Mouse (Mus musculus) layer of hippocampus, postnatal 10 days (tissue): ENCODE data around the gene Gfra1. TPM values are rescaled to one million over a fixed set of nuclear protein-coding genes. Genes with fewer than 3 reads are reported as not detected.

Source experiments
- DNase-seq, 2 experiments: peaks; one replicate each; pipeline ENCODE4 v3.0.0; 2021; ENCODE audit warnings: low spot score in 2 of 2
- total RNA-seq, 2 experiments: library from RNA; stranded (reverse); gene quantifications; 2 replicates each; pipeline ENCODE4 v1.2.3; 2021

Gene Gfra1
- total RNA-seq, 2 experiments from 2014 or later, result 50.9 to 52.8 TPM

DNA sequence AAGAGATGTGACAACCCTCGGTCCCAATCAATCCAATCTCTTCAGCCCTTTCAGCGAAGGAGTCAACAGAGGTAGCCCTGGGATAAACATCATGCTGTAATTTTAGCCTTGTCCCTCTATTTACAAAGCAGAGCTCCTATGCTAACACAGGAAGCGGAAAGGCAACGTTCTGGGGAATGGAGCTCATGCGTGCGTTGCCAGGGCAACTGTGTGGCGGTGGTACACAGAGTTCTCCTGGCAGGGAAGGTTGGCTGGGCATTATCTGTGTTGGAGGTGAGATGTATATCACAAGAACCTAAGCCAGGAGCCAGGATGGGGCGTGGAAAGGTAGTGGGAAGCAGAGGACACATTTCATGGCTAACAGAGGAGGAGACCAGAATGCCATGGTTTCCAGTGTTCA lies 194.8 kb downstream of the Gfra1 start:
- peak in 1 of 2 experiments; percentile 22 for DNase-seq

GRCm38 (mm10) chr19:58259250-58259649 lies 196.5 kb downstream of the Gfra1 start:
- DNase-seq, result no peak

GRCm38 (mm10) chr19:58256485-58256884 lies 199.2 kb downstream of the Gfra1 start:
- DNase-seq, result no peak

DNA sequence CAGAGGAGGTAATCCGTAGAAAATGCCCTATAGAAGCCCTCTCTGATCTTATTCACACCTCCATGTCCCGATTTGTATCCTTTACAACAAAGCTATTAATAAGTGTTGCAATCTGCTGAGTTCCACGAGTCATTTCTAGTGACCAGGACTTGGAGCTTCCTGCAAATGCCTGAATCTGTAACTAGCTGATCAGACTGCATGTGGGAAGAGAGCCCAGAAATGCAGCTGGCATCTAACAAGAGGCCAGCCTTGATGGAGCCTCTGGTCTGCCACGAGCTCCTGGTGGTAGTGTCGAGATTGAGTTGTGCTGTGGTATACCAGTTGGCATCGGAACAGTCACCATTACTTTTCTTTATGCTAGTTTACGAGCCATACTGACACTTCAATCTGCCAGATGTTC lies 200.3 kb downstream of the Gfra1 start:
- DNase-seq, result peak in 1 of 2 experiments; percentile 29

DNA sequence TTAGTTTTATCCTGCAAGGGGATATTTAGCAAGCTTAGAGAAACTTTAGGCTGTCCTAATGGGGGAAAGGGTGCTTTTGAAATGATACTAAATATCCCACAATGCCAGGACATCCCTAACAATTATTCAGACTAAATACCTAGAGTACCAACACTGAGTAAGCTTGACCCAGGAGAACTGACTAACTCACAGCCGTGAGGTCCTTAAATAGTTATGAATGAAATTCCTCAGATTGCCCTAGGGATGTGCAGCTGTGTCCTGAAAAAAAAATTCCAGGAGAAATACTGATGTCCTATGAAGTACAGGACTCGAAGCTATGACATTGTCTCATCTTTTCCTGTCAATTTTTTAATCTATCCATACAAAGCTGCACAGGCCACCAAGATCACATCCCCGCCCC lies 201.5 kb downstream of the Gfra1 start:
- DNase-seq, result no peak

DNA sequence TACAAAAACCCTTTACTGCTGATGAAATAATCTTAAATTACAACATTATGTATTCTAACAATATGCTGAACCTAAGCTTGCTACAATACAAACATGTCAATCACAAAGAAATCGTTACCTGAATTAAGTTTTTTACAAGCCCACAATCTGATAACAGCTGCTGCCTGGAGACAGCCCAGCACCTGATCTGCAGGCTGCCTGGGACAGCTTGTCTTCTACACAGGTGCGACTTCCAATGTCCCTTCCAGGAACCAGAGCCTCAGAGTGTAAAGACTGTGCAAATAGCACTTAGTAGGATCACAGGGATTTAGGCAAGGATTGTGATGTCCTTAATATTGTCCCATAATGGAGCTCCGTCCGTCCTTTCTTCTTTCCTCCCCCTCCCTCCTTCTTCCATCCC lies 204.0 kb downstream of the Gfra1 start:
- no peak for DNase-seq

DNA sequence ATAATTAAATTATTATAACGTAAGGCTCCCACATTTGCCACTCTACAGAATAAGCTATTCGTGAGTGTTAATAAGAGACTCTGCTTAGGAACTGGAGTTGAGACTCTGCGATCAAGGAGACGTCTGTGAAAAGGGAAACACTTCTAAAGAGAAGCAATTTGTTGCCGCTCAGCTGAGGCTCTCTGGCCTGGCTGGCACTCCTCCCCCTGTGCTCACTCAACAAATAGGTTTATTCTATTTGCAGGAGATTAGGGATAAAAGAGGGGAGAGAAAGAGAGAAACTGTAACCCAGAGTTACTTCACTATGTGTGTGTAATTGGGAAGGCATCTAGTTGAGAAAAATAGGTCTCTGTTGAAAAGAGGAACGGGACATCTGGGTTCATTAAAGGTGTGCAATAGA lies 204.6 kb downstream of the Gfra1 start:
- peak in 1 of 2 experiments; percentile 33 for DNase-seq

DNA sequence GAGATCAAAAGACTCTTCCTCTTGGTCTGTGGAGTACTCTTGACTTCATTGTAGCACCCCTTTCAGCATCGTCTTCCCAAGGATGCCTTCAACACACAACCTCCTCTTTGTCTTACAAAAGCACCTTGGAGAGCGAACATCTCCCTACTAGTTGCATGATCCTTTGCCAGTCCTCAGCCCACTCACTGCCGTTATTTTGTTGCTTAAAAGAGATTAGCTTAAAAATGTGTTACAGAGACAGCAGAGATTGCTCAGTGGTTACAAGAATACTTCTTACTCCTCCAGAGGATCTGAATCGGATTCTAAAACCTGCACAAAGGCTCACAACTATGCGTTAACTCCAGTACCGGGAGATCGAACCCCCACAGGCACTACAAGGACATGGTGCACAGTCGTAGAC lies 205.5 kb downstream of the Gfra1 start:
- DNase-seq, result no peak

GRCm38 (mm10) chr19:58244148-58244547 lies 211.6 kb downstream of the Gfra1 start:
- no peak for DNase-seq

DNA sequence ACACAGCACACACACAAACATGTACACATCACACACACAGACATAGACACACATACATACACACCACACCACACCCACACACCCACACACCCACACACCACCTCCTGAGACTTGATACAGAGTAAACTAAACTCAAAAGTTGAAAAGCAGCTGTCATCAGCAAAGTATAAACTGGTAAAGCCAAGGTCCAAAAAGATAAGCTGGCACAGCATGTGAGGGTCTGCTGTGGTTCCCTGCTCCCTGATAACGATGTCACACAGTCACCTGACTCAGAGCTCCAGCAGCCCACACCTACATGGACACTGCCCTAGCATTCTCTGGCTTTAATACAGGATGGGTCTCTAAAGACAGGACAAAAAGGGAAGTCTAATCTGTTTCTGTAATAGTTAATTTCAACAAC lies 212.1 kb downstream of the Gfra1 start:
- no peak for DNase-seq

DNA sequence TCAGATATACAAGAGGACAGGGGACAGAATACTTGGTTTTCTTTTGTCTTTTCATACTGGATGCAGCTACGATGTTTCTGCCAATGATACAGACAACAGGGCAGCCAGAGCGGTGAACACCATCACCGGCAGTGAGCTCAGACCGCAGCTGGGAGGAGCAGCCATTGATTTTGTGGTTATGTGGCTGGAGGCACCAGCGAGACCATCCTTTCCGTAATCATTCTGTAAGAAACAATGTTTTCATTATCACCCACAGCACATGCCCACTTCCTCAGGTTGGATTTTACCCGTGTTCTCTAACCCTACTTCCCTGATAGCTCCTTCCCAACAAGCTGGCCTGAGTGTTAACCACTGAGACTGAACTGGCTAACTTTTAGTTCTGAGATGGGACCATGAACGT lies 217.4 kb downstream of the Gfra1 start:
- DNase-seq, result no peak

DNA sequence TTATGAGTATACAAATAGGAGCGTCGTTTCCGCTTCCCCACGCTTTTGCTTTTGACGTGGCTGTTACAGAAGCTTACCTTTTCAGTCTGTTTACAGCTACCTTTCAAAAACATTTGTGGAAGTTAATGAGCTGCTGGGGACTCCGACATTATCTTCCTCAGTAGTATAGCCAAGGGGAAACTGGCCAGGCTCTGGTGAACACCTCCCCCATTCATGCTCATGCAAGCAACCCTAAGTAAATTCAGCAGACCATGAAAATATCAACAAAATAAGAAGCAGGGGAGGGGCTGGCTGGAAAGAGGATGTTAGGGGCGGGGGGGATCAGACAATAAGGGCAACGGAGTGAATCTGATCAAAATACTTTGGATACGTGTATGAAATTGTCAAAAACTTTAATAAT lies 228.0 kb downstream of the Gfra1 start:
- no peak for DNase-seq

DNA sequence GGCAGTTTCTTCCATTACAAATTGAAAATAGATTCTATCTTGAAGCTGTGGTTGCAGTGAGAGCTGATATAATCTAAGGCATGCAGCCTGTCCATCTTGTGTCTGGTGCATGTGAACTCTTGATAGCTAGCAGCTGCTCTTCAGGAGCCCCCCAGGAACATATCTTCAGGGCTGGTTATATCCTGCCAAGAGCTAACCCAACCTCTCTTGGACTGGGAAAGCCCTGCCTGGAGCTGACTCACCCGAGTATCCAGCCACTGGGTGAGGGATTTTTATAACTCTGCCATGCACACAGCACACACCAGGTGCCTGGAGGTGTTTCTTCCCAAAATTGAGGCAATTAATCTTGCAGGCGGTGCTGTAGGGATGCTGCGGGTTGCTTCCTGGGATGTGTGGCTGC lies 228.8 kb downstream of the Gfra1 start:
- no peak for DNase-seq

DNA sequence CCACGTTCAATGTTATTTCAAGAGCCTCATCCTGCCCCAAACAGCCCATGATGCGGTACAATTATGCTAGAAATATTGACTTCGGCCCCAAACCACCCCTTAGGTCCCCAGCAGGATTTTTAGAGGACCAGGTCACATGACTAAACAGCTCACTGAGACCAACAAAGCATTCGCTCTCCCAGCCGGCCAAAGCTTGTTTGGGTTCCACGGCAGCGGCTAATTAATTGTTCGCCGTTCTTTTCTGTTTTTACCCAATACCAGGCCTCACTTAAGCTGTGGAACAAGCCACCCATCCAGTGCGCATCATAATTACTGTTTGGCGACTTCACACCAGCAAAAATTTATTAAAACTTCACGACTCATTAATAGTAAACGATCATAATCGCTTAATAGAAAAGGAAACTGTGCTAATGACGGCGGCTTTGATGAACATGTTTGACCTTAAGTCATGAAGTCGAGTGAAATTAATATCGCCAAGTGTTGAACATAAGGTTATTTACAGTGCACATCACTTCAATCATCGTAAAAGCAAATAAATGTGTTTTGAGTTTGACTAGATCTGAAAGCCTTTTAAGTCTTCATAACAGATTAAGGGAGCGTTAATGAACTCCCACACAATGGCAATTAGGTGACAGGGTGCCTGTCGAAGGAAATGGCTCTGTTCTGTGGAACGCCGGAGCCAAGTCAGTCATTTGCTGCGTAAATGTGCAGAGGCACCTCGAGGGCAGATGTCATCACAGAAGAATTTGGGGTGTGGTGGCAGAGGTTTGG lies 235.5 kb downstream of the Gfra1 start:
- DNase-seq, result no peak

DNA sequence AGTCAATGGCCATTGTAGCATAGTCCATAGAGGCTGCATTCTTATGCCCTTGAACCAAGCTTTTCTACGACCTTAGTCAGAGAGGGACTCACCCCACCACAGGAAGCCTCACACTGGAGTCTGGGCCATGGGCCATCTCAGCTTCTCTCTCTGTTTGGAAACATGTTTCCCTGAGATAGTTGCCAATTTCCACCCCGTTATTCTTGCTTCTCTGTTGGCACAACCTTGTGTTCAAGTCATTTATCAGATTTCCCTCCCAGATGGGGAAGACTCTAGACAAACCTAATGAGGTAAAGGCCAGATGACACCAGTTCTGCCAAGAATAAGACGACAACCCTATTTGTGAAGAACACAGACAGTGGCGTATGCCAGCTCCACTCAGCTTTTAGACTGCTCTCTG lies 238.1 kb downstream of the Gfra1 start:
- peak; percentile 25 to 30 for DNase-seq

DNA sequence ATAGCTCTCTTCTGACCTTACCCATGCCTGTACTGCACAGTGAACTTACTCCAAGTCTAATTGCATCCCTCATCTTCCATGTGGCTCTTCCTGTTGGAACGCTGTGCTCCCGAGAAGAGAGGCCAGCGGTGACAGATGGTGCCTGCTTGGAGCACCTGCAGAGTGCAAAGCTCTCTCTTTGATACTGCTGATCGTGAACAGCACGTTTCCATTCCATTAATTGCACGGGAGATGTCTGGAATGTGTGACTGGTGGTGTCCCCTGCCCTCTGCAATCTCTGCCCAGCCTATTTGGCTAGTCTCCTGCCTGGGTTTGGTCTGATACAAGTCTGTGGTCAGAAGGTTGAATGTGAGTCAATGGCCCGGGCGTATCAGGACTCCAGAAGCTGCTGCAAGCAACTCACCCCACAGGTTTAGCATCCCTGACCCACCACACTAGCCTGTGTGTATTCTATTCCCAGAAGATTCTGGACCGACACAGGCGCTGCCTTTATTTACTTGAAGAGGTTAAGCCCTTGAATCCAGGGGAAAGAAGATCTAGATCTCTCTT lies 249.1 kb downstream of the Gfra1 start:
- no peak for DNase-seq

DNA sequence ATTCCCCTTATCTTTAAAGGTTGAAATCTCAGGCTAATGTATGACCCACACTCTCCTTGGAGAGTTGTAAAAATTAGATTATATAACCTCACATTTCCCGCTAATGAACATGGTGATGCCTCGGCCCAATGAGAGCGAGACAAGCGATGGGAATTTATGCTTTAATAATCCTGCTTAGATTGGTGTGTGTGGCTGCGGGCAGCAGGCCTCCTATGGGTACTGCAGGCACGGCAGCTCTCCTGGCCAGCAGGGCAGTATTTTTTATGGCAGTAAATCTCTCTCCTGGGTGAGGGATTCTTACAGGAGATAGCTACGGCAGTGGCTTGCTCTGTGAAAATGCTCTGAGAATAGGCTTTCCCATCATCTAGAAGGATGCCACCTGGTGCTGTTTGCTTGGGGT lies 250.2 kb downstream of the Gfra1 start:
- DNase-seq, result no peak

DNA sequence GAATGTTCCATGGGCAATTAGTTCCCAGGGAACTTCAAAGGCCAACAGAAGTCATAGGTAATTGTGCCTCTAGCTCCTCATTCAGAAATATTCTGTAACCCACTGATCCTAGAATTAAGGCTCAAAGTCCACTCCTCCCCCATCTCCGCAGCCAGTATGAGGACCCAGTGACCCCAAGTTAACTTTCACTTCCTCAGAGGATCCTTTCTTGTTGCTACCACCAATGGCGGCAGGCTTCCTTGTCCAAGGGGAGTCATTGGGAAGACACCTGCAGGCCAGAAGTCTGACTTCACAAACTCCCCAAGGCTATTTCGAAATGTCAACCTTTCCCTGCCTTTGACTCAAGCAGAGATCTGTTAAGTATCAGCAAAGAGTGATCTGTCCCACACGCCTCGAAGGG lies 253.1 kb downstream of the Gfra1 start:
- no peak for DNase-seq

- no peak for DNase-seq
These were observed 256.0 kb downstream of the Gfra1 start for GRCm38 (mm10) chr19:58199679-58200078.

DNA sequence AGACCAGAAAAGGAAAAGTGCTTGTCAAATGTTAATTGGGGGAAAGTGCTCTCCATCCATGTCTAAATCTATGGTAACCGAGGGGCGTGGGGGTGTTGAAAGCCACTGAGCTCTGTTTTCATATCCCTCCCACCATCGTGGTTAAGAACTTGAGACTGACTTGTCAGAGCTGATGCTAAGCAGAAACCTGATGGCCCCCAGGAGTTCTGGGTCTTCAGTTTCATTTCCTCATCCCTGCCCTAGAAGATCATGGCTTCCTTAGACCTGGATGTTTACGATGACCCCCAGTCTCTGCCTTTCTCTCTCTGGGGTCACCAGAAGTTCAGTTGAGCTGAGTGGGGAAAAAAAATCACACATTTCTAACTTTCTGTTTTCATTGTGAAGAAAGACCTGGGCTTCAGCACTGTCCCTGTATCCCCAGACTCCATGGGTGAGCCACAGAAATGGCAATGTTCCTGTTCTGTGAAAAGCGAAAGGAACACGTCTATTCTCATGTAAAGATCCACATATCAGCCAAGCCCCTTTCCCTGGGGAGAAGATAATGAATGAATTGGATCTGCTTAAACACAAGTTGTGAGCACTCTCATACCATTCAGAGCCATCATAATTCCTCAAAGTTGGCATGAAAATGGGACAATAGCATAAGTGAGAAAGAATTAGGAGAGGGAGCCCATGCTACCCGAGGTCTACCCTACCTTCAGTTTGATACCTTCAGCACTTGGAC lies 261.8 kb downstream of the Gfra1 start:
- DNase-seq, result no peak

DNA sequence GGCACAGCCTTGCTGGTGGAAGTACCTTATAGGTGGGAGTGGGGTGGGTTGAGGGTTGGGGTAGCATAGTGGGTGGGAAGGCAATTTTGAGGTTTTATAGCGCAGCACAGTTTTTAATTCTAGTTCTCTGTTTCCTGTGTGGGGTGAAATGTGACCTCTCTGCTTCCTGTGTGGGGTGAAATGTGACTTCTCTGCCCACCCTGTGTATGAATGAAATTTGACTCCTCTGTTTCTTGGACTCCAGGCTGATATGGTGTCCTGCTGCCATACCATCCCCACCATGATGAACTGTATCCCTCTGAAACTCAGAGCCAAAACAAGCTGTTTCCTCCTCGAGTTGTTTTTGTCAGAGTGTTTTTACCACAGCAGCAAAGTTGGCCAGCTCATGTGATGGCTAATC lies 264.8 kb downstream of the Gfra1 start:
- DNase-seq, result no peak

GRCm38 (mm10) chr19:58186558-58186957 lies 269.2 kb downstream of the Gfra1 start:
- peak; percentile 30 to 53 for DNase-seq
